Mouse (Mus musculus) myocyte (in vitro differentiated cells): ENCODE measurements around the gene Tnn.

Experiments used
- E2F4 ChIP-seq: IDR thresholded peaks from one replicate; pipeline ENCODE4 v1.6.1; 2011; ENCODE audit warnings: mild to moderate bottlenecking, control low read depth, moderate library complexity; ENCODE audit not compliant: insufficient read depth
- MAX ChIP-seq: IDR thresholded peaks from one replicate; pipeline ENCODE4 v1.6.1; 2011; ENCODE audit warnings: low read depth, mild to moderate bottlenecking, control low read depth
- MYOG ChIP-seq, 3 experiments: IDR thresholded peaks; one replicate each; pipeline ENCODE4 v1.6.1; 2011; ENCODE audit warnings: control low read depth in 2 of 3, low read depth in 2 of 3, mild to moderate bottlenecking in 2 of 3; ENCODE audit not compliant: insufficient read length in 2 of 3, control insufficient read depth in 1 of 3, insufficient read depth in 1 of 3
- POLR2A ChIP-seq: IDR thresholded peaks from one replicate; pipeline ENCODE4 v1.6.1; 2011; ENCODE audit warnings: low read depth, mild to moderate bottlenecking, control low read depth, moderate library complexity; ENCODE audit not compliant: insufficient read length
- SRF ChIP-seq: IDR thresholded peaks from one replicate; pipeline ENCODE4 v1.6.1; 2011; ENCODE audit warnings: low read depth; ENCODE audit not compliant: control insufficient read depth, insufficient read length
- USF1 ChIP-seq: IDR thresholded peaks from one replicate; pipeline ENCODE4 v1.6.1; 2011; ENCODE audit warnings: low read depth, mild to moderate bottlenecking, control low read depth, moderate library complexity

- TF ChIP-seq POLR2A (no peak), MAX (no peak), MYOG (IDR thresholded peaks at IDR 0.05; ENCODE audit: control insufficient read depth in 1 of 3, insufficient read depth in 1 of 3, insufficient read length in 2 of 3, low read depth in 2 of 3) (no peak), SRF (no peak), E2F4 (no peak), USF1 (no peak)
Observed at GRCm38 (mm10) chr1:160181216-160181615, 27.8 kb upstream of the Tnn start.
